Mouse (Mus musculus): ENCODE data around the gene Arnt. TPM values are rescaled to one million over a fixed set of nuclear protein-coding genes. Genes with fewer than 3 reads are reported as not detected.

Gene Arnt
- total RNA-seq, 1 experiment from 2014 or later: 31.3 TPM

DNA sequence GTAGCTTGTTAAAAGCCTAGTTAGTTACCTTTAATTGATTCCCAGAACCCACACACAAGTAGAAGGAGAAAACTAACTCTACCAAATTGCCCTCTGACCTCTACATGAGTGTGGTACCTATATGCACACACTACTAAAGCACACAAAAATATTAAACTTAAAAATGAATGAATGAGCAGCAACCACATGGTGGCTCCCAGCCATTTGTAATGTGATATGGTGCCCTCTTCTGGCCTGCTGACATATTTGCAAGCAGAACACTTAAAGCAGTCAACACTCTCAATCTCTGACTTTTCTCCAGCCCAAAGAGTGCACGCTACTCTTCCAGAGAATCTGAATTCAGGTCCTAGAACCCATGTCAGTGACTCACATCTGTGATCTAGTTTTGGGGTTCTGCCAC lies 16.2 kb downstream of the Arnt start:
- peak; percentile 87 for ATAC-seq (replicated peaks; ENCODE audit: low read depth, poor library complexity, severe bottlenecking)

DNA sequence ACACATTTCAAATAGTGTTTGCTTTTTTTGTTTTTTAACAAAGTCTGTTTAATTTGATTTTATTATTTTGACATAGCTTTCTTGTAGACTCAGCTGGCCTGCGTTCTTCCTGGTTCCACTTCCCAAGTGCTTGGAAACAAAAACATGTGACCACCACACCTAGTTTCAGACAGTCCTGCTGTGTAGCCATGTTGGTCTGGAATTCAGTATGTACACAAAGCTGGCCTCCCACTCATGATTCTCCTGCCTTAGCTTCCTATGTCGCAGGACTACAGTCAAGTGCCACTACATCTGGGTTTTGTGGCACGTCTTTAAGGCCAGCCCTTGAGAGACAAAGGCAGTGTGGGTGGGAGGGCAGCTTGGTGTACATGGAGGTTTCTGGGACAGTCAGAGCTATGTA lies 16.7 kb downstream of the Arnt start:
- ATAC-seq (replicated peaks; ENCODE audit: low read depth, poor library complexity, severe bottlenecking): no peak

GRCm38 (mm10) chr3:95456367-95456766 lies 22.2 kb downstream of the Arnt start:
- peak; percentile 52 for ATAC-seq (replicated peaks; ENCODE audit: low read depth, poor library complexity, severe bottlenecking)

DNA sequence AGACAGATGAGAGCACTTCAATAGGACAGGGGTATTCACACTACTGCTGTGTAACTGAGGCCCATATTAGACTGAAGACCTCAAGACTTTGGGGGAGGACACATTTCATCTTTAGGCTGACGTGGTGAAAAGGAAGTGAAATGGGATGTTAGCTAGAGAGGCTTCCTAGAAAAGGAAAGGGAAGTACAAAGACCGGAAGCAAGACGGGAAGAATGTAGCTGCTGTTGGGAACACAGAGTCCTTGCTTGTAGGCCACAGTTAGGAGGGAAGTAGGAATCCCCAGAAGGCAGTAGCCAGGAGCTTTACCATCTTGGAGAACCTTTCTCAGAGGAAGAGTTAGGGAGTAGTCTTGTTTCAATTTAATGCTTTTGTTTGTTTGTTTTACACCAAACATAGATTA lies 23.6 kb downstream of the Arnt start:
- ATAC-seq (replicated peaks; ENCODE audit: low read depth, poor library complexity, severe bottlenecking): 0 out of 2 replicates have a peak, but pooled peaks have one; percentile 11

DNA sequence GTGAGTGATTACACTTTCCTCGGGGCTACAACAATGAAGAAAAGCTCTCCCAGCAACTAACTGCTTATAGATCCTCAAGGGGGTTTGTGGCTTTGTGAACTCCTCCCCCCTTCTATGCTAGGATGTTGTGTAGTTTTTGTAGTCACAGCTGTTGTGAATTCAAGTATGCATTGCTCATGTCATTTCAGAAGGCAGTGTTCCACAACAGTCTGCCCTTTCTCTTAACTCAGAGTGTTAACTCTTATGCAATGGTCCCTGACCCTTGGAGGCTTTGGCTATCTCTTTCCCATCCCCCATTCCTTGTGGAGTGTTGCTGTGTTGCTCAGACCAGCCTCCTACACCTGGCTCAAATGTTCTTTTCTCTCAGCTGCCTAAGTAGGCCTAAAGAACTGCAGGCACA lies 25.2 kb downstream of the Arnt start:
- ATAC-seq (replicated peaks; ENCODE audit: low read depth, poor library complexity, severe bottlenecking): no peak

DNA sequence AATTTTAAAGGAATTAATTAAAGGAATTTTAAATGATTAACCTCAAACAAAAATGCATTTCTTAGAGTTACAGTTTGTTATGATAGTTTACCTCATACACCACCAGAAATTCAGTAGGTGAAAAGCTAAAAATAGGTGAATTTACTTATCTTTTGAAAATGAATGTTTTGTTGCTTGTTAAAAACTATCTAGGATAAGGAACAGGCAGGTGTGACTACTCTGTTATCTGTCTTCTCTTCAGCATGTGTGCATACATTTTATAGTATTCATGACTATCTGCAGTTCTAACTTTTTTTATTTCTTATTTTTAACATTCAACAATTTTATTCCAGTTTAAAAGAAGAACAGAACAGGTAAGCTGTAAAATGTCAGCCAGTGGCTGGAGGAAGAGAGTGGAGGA lies 29.7 kb downstream of the Arnt start:
- ATAC-seq (replicated peaks; ENCODE audit: low read depth, poor library complexity, severe bottlenecking): no peak

DNA sequence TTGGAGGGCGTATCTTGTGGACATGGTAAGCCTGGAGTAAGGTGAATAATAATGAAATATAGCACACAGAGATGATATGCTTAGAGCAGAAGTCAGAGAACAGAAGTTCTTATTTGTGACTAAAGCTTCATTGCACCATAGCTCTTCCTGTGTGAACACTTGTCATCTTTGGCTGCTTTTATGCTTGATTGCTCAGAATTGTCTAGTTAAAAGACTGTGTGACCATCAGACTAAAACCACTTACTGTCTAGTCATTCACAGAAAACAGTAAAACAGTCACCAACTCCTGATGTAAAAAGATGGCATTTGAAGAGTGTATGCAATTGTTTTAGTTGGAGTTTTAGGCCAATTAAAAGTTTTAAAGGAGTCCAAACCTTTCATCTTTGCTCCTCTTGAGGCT lies 44.8 kb downstream of the Arnt start:
- no peak for ATAC-seq (replicated peaks; ENCODE audit: low read depth, poor library complexity, severe bottlenecking)

GRCm38 (mm10) chr3:95486421-95486820 lies 52.2 kb downstream of the Arnt start:
- no peak for ATAC-seq (replicated peaks; ENCODE audit: low read depth, poor library complexity, severe bottlenecking)

DNA sequence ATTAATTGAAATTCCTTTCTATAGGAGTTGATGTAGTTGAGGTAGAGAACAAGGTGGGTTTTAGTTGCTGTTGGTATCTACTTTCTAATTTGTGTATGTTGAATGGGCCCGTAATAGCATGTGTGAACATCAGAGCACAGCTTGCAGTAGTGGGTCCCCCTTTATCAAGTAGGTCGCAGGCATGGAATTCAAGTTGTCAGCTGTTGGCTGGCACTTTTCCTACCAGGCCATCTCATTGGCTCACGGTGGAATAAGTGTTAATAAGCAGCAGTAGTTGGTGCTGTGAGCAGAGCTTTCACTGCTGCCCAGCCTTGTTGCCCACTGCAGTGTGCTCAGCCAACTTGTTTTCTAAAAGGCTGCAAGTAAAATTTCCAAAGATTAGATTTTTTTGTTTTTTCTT lies 54.5 kb downstream of the Arnt start:
- ATAC-seq (replicated peaks; ENCODE audit: low read depth, poor library complexity, severe bottlenecking): no peak

GRCm38 (mm10) chr3:95490238-95490637 lies 56.0 kb downstream of the Arnt start:
- ATAC-seq (replicated peaks; ENCODE audit: low read depth, poor library complexity, severe bottlenecking): no peak

DNA sequence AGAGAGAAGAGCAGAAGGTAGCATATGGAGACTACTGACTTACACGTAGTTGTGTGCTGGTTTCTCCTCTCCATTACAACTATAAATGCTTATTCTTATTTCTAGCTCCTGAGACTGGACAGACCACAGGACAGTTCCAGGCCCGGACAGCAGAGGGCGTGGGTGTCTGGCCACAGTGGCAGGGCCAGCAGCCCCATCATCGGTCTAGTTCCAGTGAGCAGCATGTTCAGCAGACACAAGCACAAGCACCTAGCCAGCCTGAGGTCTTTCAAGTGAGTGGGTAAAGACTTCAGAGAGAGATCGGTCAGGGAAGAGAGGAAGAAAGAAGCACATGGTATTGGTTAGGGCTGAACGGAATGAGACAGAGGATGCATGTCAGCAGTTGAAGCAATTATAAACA lies 60.2 kb downstream of the Arnt start:
- ATAC-seq (replicated peaks; ENCODE audit: low read depth, poor library complexity, severe bottlenecking): peak; percentile 90

- no peak for ATAC-seq (replicated peaks; ENCODE audit: low read depth, poor library complexity, severe bottlenecking)
These were observed 64.0 kb downstream of the Arnt start for GRCm38 (mm10) chr3:95498229-95498628.

GRCm38 (mm10) chr3:95499024-95499423 lies 64.8 kb downstream of the Arnt start, which contains the start of gene Ctsk:
Ctsk (plus strand) TSS chr3:95499256.
- no peak for ATAC-seq (replicated peaks; ENCODE audit: low read depth, poor library complexity, severe bottlenecking)

- no peak for ATAC-seq (replicated peaks; ENCODE audit: low read depth, poor library complexity, severe bottlenecking)
These were observed 65.4 kb downstream of the Arnt start for GRCm38 (mm10) chr3:95499496-95500140.

DNA sequence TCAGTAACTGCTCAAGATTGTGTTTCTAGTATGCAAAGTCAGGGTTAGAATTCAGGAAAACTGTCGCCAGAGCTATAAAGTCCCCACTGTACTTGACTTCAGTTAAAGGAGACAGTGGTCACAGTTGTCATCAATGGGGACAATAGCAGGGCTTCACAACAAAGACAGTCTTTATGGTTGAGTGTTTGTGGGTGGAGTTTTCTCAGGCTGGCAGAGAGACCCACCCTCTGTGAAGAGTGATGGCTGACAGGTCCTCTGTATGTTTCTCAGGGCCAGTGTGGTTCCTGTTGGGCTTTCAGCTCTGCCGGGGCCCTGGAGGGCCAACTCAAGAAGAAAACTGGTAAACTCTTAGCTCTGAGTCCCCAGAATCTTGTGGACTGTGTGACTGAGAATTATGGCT lies 68.1 kb downstream of the Arnt start:
- ATAC-seq (replicated peaks; ENCODE audit: low read depth, poor library complexity, severe bottlenecking): no peak

GRCm38 (mm10) chr3:95509348-95509747 lies 75.2 kb downstream of the Arnt start:
- no peak for ATAC-seq (replicated peaks; ENCODE audit: low read depth, poor library complexity, severe bottlenecking)

- ATAC-seq (replicated peaks; ENCODE audit: low read depth, poor library complexity, severe bottlenecking): peak; percentile 95
These were observed 77.5 kb downstream of the Arnt start for GRCm38 (mm10) chr3:95511611-95512180.

GRCm38 (mm10) chr3:95516614-95517041 lies 82.4 kb downstream of the Arnt start:
- ATAC-seq (replicated peaks; ENCODE audit: low read depth, poor library complexity, severe bottlenecking): no peak

- peak; percentile 78 for ATAC-seq (replicated peaks; ENCODE audit: low read depth, poor library complexity, severe bottlenecking)
These were observed 83.3 kb downstream of the Arnt start for GRCm38 (mm10) chr3:95517493-95517898.

DNA sequence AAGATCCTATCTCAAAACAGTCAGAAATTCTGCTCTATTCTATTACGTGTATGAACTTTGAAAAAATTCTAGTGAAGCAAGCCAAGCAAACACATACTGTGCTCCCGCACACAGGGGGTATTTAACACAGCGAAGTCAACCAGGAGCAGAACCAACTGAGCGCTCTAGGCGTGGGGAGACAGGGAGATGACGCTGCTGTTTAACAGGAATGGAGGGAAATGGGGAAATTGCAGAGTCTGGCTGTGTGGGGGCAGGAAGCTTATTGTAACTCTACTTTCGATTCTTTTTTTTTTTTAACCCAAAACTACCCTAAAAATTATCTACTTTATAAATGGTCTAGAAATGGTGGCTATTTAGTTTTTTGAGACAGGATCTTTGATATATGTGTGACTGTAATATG lies 84.7 kb downstream of the Arnt start:
- peak; percentile 52 for ATAC-seq (replicated peaks; ENCODE audit: low read depth, poor library complexity, severe bottlenecking)

- ATAC-seq (replicated peaks; ENCODE audit: low read depth, poor library complexity, severe bottlenecking): peak; percentile 35
These were observed 85.1 kb downstream of the Arnt start for GRCm38 (mm10) chr3:95519315-95519714.

DNA sequence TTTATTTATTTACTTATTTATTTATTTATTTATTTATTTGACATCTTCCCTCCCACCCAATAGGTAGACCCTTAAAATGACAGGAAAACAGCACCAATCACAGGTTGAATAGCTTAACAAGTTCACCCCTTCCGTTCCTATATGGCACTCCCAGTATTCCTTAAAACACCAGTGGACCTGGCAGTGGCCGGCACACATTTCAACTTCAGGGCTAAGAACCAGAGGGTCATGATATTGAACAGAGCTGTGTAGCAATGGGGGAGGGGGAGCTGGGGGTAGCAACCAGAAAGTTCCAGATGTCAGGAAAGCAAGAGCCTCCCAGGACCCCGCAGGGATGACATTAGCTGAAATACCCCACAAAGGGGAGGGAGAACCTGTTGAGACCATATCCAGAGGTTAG lies 85.9 kb downstream of the Arnt start:
- no peak for ATAC-seq (replicated peaks; ENCODE audit: low read depth, poor library complexity, severe bottlenecking)
